Mouse (Mus musculus) heart, postnatal 0 days (tissue): ENCODE measurements at regions not wholly inside any gene's neighbourhood (a gene's known extent, or its start where the extent isn't known, plus 50 kb on each side); places are given as distances from the start of the nearest gene placed in this dataset.

ENCODE experiments used
- CTCF ChIP-seq: IDR thresholded peaks from 2 replicates; pipeline ENCODE4 v1.5.1; 2016; ENCODE audit warnings: antibody characterized with exemption, control low read depth, low read depth
- EP300 ChIP-seq: IDR thresholded peaks from 2 replicates; pipeline ENCODE4 v1.6.1; 2016; ENCODE audit warnings: antibody characterized with exemption, low read depth

- no peak for TF ChIP-seq CTCF
- no peak for TF ChIP-seq EP300
Measured at GRCm38 (mm10) chr9:15166896-15167295, 55.0 kb upstream of the Hephl1 start.
